Mouse (Mus musculus) forebrain, embryonic 16.5 days (tissue): ENCODE results near the gene Vmn1r18. TPM values are rescaled to one million over a fixed set of nuclear protein-coding genes. Genes with fewer than 3 reads are reported as not detected.
"Not testable (repeated sequence)": the region's sequence is repeated elsewhere in the genome, so short reads cannot be mapped to it uniquely, and the experiment has no call there.

ENCODE experiments used
- ATAC-seq: fragments of 200-750 bp; cut with Nextera tagmentation; 2 replicates; pipeline ENCODE4 v1.8.0; 2017; ENCODE audit warnings: mild to moderate bottlenecking, moderate library complexity
- H3K27ac ChIP-seq: fragments of 300-500 bp; sonication (generic); 2 replicates; pipeline ENCODE4 v1.5.1; 2014; ENCODE audit warnings: low read length, control low read depth
- H3K27me3 ChIP-seq: fragments of 300-500 bp; sonication (generic); replicated peaks from 2 replicates; pipeline ENCODE4 v1.6.1; 2014; ENCODE audit warnings: low read length; ENCODE audit not compliant: control insufficient read depth, insufficient read depth
- H3K36me3 ChIP-seq: fragments of 300-500 bp; sonication (generic); 2 replicates; pipeline ENCODE4 v1.6.1; 2014; ENCODE audit not compliant: control insufficient read depth, insufficient read depth
- H3K4me1 ChIP-seq: fragments of 300-500 bp; sonication (generic); replicated peaks from 2 replicates; pipeline ENCODE4 v1.6.1; 2014; ENCODE audit warnings: low read length; ENCODE audit not compliant: control insufficient read depth, insufficient read depth
- H3K4me2 ChIP-seq: fragments of 300-500 bp; sonication (generic); 2 replicates; pipeline ENCODE4 v1.6.1; 2014; ENCODE audit warnings: mild to moderate bottlenecking, low read length, control low read depth
- H3K4me3 ChIP-seq: fragments of 300-500 bp; sonication (generic); replicated peaks from 2 replicates; pipeline ENCODE4 v1.5.1; 2014; ENCODE audit warnings: mild to moderate bottlenecking, low read length, control low read depth
- H3K9ac ChIP-seq: fragments of 300-500 bp; sonication (generic); replicated peaks from 2 replicates; pipeline ENCODE4 v1.6.1; 2014; ENCODE audit warnings: low read depth, low read length, control low read depth
- H3K9me3 ChIP-seq: fragments of 300-500 bp; sonication (generic); 2 replicates; pipeline ENCODE4 v1.6.1; 2016; ENCODE audit warnings: low read length; ENCODE audit not compliant: control insufficient read depth
- WGBS: fragments of 180-500 bp; shearing (Covaris S2); extraction: QIAGEN DNeasy Blood & Tissue Kit; methylation state at CpG from one replicate; pipeline ENCODE4 v1.1.7; 2014; 5-methylcytosine and 5-hydroxymethylcytosine counted together
- polyA plus RNA-seq: library from polyadenylated mRNA; unstranded; fragments of >200 nt; fragmentation: Nextera tagmentation; extraction: Ambion mirVana; gene quantifications from 2 replicates; pipeline ENCODE4 v1.2.1, GENCODE M21; 2015

Vmn1r18 gene
- not detected in 2 replicates for polyA plus RNA-seq

- H3K4me1 ChIP-seq, result no peaks in the 10 kb centered on the region
- no peaks in the 10 kb centered on the region for H3K27me3 ChIP-seq
- H3K4me3 ChIP-seq, result no peak within 1 kb of the TSS
- H3K27ac ChIP-seq, result no peak within 1 kb of the TSS
- no peak within 1 kb of the TSS for H3K4me2 ChIP-seq
- ATAC-seq, result no peak
- no peaks in the 10 kb centered on the region for H3K9me3 ChIP-seq
- H3K36me3 ChIP-seq, result no peaks in the 10 kb centered on the region
- H3K9ac ChIP-seq, result no peak within 1 kb of the TSS
These were observed at the start of gene Vmn1r18 for GRCm38 (mm10) chr6:57395683-57396082. TSS of gene Vmn1r18 (minus strand) at chr6:57395783.

DNA sequence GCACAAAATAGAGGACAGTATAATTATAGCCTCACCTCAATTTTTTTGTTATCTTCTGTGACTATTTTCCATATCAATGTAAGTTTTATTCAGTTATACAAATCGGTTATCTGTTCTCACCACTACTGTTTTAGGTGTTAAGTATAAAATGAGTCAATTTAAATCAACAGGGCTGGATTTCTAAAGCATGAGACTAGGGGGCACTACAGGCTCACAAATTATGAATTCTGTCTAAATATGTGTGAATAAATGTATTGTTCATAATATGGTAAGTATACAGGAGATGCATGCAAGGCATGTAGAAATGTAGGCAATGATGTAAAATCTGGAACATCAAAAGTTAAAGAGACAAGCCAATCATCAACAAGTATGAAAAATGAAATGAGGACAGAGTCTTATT is 35.6 kb upstream of the Vmn1r18 start:
- Histone ChIP-seq H3K27ac (no peak overlapping the region), H3K9me3 (no peaks in the 10 kb centered on the region), H3K4me2 (no peak overlapping the region), H3K9ac (no peak overlapping the region), H3K36me3 (no peaks in the 10 kb centered on the region), H3K27me3 (no peaks in the 10 kb centered on the region), H3K4me3 (no peak overlapping the region), H3K4me1 (no peaks in the 10 kb centered on the region)
- 84% methylated on average over 1 of the region's 1 CpGs for WGBS
- no peak for ATAC-seq

- Histone ChIP-seq H3K4me3 (no peak within 1 kb of the TSS), H3K9ac (no peak within 1 kb of the TSS), H3K4me1 (no peaks in the 10 kb centered on the region), H3K27me3 (no peaks in the 10 kb centered on the region), H3K4me2 (no peak within 1 kb of the TSS), H3K9me3 (no peaks in the 10 kb centered on the region), H3K27ac (no peak within 1 kb of the TSS), H3K36me3 (no peaks in the 10 kb centered on the region)
- no peak for ATAC-seq
- 83% methylated on average over 1 of the region's 1 CpGs for WGBS
These were observed 33.0 kb upstream of the Vmn1r18 start, which contains the start of gene Vmn1r20 for GRCm38 (mm10) chr6:57428630-57429029. TSS of gene Vmn1r20 (plus strand) at chr6:57428930.

DNA sequence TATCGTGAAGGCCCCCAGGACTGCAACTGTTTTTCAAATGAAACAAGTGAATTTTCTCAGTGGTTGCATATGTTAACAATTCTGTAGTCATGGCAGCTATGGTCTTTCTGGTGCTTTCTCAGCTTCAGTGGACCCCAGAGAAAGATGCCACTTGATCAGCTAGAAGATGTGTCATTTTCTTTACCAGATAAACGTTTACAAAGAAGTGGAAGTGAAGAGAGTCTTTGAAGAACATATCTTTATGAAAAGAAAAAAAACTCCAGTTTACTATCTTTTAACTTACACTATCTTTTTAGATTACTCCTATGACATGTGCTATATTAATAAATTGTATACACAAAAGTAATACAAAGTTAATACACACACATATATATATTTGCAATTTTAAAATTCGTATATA is 7.9 kb upstream of the Vmn1r18 start, which contains the start of gene Vmn1r19:
Gene Vmn1r19, plus strand, starts transcription at position 301 of the 400 bp plus-strand sequence.
- not testable (repeated sequence) for H3K4me2 ChIP-seq, H3K9me3 ChIP-seq, H3K27ac ChIP-seq, H3K9ac ChIP-seq, H3K36me3 ChIP-seq, H3K4me3 ChIP-seq, H3K4me1 ChIP-seq, ATAC-seq, H3K27me3 ChIP-seq
- WGBS, result 72% methylated on average over 3 of the region's 3 CpGs

DNA sequence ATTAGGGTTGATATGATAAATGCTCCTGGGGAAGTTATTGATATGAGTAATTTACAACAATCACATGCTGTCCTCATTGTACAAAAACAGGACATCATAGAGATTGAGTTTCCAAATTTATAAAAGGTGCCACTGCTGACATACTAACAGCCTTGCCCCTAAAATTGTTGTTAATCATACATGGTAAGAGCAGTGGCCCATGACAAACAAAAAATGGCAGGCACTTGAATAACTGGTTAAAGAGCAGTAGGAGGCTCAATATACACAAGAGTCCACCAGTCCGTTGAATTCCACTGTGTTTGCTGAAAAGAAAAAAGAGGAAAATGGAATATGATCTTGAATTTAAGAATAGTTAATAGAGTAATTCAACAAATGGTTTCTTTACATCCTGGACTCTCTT is 28.1 kb downstream of the Vmn1r18 start:
- Histone ChIP-seq H3K9ac (no peak overlapping the region), H3K36me3 (no peaks in the 10 kb centered on the region), H3K9me3 (no peaks in the 10 kb centered on the region), H3K27me3 (no peaks in the 10 kb centered on the region), H3K4me2 (no peak overlapping the region), H3K27ac (no peak overlapping the region), H3K4me1 (no peaks in the 10 kb centered on the region), H3K4me3 (no peak overlapping the region)
- WGBS, result 83% methylated on average over 1 of the region's 1 CpGs
- no peak for ATAC-seq

- H3K9me3 ChIP-seq, H3K36me3 ChIP-seq, H3K27me3 ChIP-seq, ATAC-seq, H3K9ac ChIP-seq, H3K4me2 ChIP-seq, H3K27ac ChIP-seq, H3K4me3 ChIP-seq, H3K4me1 ChIP-seq: not testable (repeated sequence)
- WGBS, result 86% methylated on average over 1 of the region's 1 CpGs
These were observed 29.7 kb downstream of the Vmn1r18 start for GRCm38 (mm10) chr6:57365866-57366265.

- Histone ChIP-seq H3K9me3 (no peaks in the 10 kb centered on the region), H3K27me3 (no peaks in the 10 kb centered on the region), H3K36me3 (no peaks in the 10 kb centered on the region), H3K4me3 (no peak within 1 kb of the TSS), H3K4me2 (no peak within 1 kb of the TSS), H3K4me1 (no peaks in the 10 kb centered on the region), H3K9ac (no peak within 1 kb of the TSS), H3K27ac (no peak within 1 kb of the TSS)
- 94% methylated on average over 1 of the region's 1 CpGs for WGBS
- no peak for ATAC-seq
These were observed 32.0 kb downstream of the Vmn1r18 start, which contains the start of gene Vmn1r17 for GRCm38 (mm10) chr6:57363627-57364026. TSS of gene Vmn1r17 (minus strand) at chr6:57363727.

- 62% methylated on average over 2 of the region's 2 CpGs for WGBS
- no peak overlapping the region for H3K9ac ChIP-seq
- ATAC-seq, result no peak
These were observed 38.7 kb downstream of the Vmn1r18 start for GRCm38 (mm10) chr6:57356864-57357263.

DNA sequence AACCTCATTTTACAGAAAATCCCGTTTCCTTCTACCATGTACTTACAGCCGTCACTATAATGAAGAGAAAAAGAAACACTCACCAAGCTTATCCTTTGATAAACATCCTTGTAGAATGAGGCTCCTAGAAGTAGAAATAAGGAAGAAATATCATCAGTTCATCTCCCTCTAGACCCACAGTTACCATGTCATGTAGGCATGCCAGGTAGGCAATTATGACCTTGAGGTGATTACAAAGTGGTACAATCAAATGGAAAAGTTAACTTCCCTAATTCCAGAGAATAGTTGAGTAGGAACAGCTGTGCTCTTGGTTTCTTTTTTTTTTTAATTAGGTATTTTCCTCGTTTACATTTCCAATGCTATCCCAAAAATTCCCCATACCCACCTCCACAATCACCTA is 66.2 kb downstream of the Vmn1r18 start, which contains the start of gene Vmn1r16:
Gene Vmn1r16, minus strand, starts transcription at position 101 of the 400 bp plus-strand sequence.
- no peaks in the 10 kb centered on the region for H3K36me3 ChIP-seq
- H3K27ac ChIP-seq, result no peak within 1 kb of the TSS
- H3K9ac ChIP-seq, result no peak within 1 kb of the TSS
- H3K9me3 ChIP-seq, result no peaks in the 10 kb centered on the region
- no peak within 1 kb of the TSS for H3K4me3 ChIP-seq
- H3K4me2 ChIP-seq, result no peak within 1 kb of the TSS
- H3K27me3 ChIP-seq, result no peaks in the 10 kb centered on the region
- no peaks in the 10 kb centered on the region for H3K4me1 ChIP-seq
- WGBS, result 80% methylated on average over 3 of the region's 3 CpGs
- ATAC-seq, result no peak

More at GRCm38 (mm10) chr6:57356864-57357263, 38.7 kb downstream of the Vmn1r18 start:
- no peak overlapping the region for H3K4me3 ChIP-seq
- no peak overlapping the region for H3K4me2 ChIP-seq
- H3K27ac ChIP-seq, result no peak overlapping the region
- H3K4me1 ChIP-seq, result no peaks in the 10 kb centered on the region
- H3K36me3 ChIP-seq, result no peaks in the 10 kb centered on the region
- H3K9me3 ChIP-seq, result no peaks in the 10 kb centered on the region
- H3K27me3 ChIP-seq, result no peaks in the 10 kb centered on the region
